28 mouse cellular contexts compared by ENCODE assay signal in the genomic region with DNA sequence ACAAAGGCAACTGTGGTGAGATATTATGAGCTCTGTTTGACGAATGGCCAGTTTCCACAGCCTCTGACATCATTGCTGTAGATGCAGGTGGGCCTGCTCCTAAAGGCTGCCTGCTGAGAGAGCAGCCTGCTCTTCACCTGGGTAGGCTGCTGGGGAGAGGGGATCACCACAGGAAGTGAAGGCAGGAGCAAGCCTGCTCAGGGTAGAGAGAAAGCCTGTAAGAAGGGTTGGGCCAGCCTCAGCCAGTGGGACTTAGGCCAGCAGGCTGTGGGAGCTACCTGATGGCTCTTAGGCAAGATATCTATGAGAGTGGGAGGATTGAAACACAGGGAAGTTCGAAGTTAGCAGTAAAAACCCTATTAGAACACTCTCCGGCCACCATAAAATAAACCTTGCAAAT.
DNase-seq lines count a peak whose midpoint lies in the region; ATAC-seq and TF ChIP-seq lines count a peak whose summit lies in the region.
"Had no signal": no experiment of that assay in that cellular context is flagged by ENCODE, and none has a peak within 500 bp of the region (broad histone marks: within the 10 kb centered on the region; RNA-seq: fewer than 3 reads in every experiment).

No protein-coding gene starts in this region.

- no peak overlapping the region for H3K4me2 ChIP-seq in kidney, embryonic 16.5 days (replicated peaks; ENCODE audit: low read depth, low read length)
- no peak overlapping the region for H3K4me2 ChIP-seq in kidney, embryonic 14.5 days (replicated peaks; ENCODE audit: low read depth, low read length)
- H3K4me2 ChIP-seq: forebrain, embryonic 15.5 days; heart, embryonic 11.5 days; limb, embryonic 15.5 days; midbrain, embryonic 15.5 days; neural tube, embryonic 13.5 days had no signal

- no peak for ATAC-seq in kidney, embryonic 16.5 days (ENCODE audit: low FRiP score, low TSS enrichment)
- ATAC-seq in kidney, embryonic 14.5 days (ENCODE audit: low FRiP score, low TSS enrichment), result no peak
- ATAC-seq: forebrain, embryonic 15.5 days; hindbrain, postnatal 0 days; intestine, postnatal 0 days; midbrain, embryonic 15.5 days; Patski had no signal

- no peaks in the 10 kb centered on the region for H3K27me3 ChIP-seq in kidney, embryonic 16.5 days (ENCODE audit: insufficient read depth, low read length)
- H3K27me3 ChIP-seq in kidney, embryonic 14.5 days (ENCODE audit: control insufficient read depth, insufficient read depth, low read length), result no peaks in the 10 kb centered on the region
- no peaks in the 10 kb centered on the region for H3K27me3 ChIP-seq in cerebellum, adult 2 months (ENCODE audit: control insufficient read depth, insufficient read depth, low read length)
- H3K27me3 ChIP-seq: CH12.LX; forebrain, embryonic 15.5 days; limb, embryonic 15.5 days; midbrain, embryonic 15.5 days; neural tube, embryonic 13.5 days; Patski had no signal

- H3K4me3 ChIP-seq in kidney, embryonic 16.5 days (ENCODE audit: low read length), result no peak overlapping the region
- no peak overlapping the region for H3K4me3 ChIP-seq in kidney, embryonic 14.5 days (ENCODE audit: low read length)
- H3K4me3 ChIP-seq in cerebellum, adult 2 months (replicated peaks; ENCODE audit: insufficient read depth, low read depth, low read length), result no peak overlapping the region
- H3K4me3 ChIP-seq: forebrain, embryonic 15.5 days; layer of hippocampus, adult 2 months; limb, embryonic 15.5 days; midbrain, embryonic 15.5 days; myocyte; neural tube, embryonic 13.5 days had no signal

- peak; percentile 32 to 51 for DNase-seq in cerebellum, adult 2 months
- DNase-seq in cerebellum, postnatal 25 days, result peak; percentile 48 to 64
- DNase-seq in adrenal gland, adult 2 months, result no peak
- no peak for DNase-seq in embryo, embryonic 9.5 days (ENCODE audit: extremely low spot score)
- DNase-seq in right cerebral cortex, postnatal 10 days (ENCODE audit: low spot score in 2 of 2), result no peak
- DNase-seq: adrenal gland, postnatal 10 days; B cell, adult 2 months; gastrocnemius, postnatal 10 days; heart, postnatal 10 days; kidney, postnatal 14 days; lung, postnatal 4 days; retina, postnatal 1 day; thymus, postnatal 14 days had no signal

- peak overlapping the region; percentile 61 for H3K27ac ChIP-seq in kidney, embryonic 16.5 days (ENCODE audit: low read length)
- H3K27ac ChIP-seq in kidney, embryonic 14.5 days (ENCODE audit: low read depth, low read length), result no peak overlapping the region
- no peak overlapping the region for H3K27ac ChIP-seq in cerebellum, adult 2 months (ENCODE audit: insufficient read depth, low read length)
- H3K27ac ChIP-seq: forebrain, embryonic 15.5 days; hindbrain, postnatal 0 days; layer of hippocampus, adult 2 months; liver, embryonic 14.5 days; midbrain, embryonic 15.5 days; neural tube, embryonic 13.5 days had no signal

- TF ChIP-seq CTCF in cerebellum, adult 2 months (IDR thresholded peaks at IDR 0.05; ENCODE audit: borderline replicate concordance, insufficient read depth, low read depth, low read length), result no peak

- no peaks in the 10 kb centered on the region for H3K9me3 ChIP-seq in kidney, embryonic 16.5 days (ENCODE audit: low read length)
- H3K9me3 ChIP-seq in kidney, embryonic 14.5 days (ENCODE audit: control insufficient read depth, low read length), result no peaks in the 10 kb centered on the region
- H3K9me3 ChIP-seq: forebrain, embryonic 15.5 days; G1E; limb, embryonic 15.5 days; midbrain, embryonic 15.5 days; neural tube, embryonic 13.5 days had no signal

- no peaks in the 10 kb centered on the region for H3K36me3 ChIP-seq in kidney, embryonic 16.5 days (ENCODE audit: insufficient read depth, low read length)
- no peaks in the 10 kb centered on the region for H3K36me3 ChIP-seq in kidney, embryonic 14.5 days (ENCODE audit: control insufficient read depth, insufficient read depth, low read length)
- H3K36me3 ChIP-seq: forebrain, embryonic 15.5 days; G1E; limb, embryonic 15.5 days; midbrain, embryonic 15.5 days; neural tube, embryonic 13.5 days had no signal

- H3K4me1 ChIP-seq in kidney, embryonic 16.5 days (ENCODE audit: insufficient read depth, low read length), result peaks cover 32% of the 10 kb centered on the region
- H3K4me1 ChIP-seq in kidney, embryonic 14.5 days (ENCODE audit: control insufficient read depth, insufficient read depth, low read length), result 0 out of 2 replicates have a peak, but pooled peaks cover 4% of the 10 kb centered on the region
- H3K4me1 ChIP-seq in cerebellum, adult 2 months (ENCODE audit: control insufficient read depth, insufficient read depth, low read length), result peaks cover 17% of the 10 kb centered on the region
- H3K4me1 ChIP-seq: forebrain, embryonic 15.5 days; midbrain, embryonic 15.5 days; neural tube, embryonic 13.5 days had no signal

- WGBS in kidney, embryonic 16.5 days, result 77% methylated on average over 3 of the region's 3 CpGs
- 73% methylated on average over 3 of the region's 3 CpGs for WGBS in kidney, embryonic 14.5 days
- 33% methylated on average over 3 of the region's 3 CpGs for WGBS in cerebellum, adult 2 months

- TF ChIP-seq POLR2A in cerebellum, adult 2 months (IDR thresholded peaks at IDR 0.05; ENCODE audit: borderline replicate concordance, insufficient read depth, low read length), result no peak

- H3K9ac ChIP-seq in kidney, embryonic 16.5 days (replicated peaks; ENCODE audit: low read length), result no peak overlapping the region
- no peak overlapping the region for H3K9ac ChIP-seq in kidney, embryonic 14.5 days (ENCODE audit: low read depth, low read length)
- H3K9ac ChIP-seq: forebrain, embryonic 15.5 days; limb, embryonic 15.5 days; liver, embryonic 14.5 days; midbrain, embryonic 15.5 days; neural tube, embryonic 13.5 days had no signal

Comparison
In these comparisons a context has a peak if more than half of its experiments do, and no peak if none do; other contexts are left out.
1. DNase-seq: peak in cerebellum, adult 2 months (2 of 2) and cerebellum, postnatal 25 days (2 of 2); none in adrenal gland, adult 2 months (single experiment), embryo, embryonic 9.5 days (single experiment) and right cerebral cortex, postnatal 10 days (0 of 2).